ENCODE assay signal across 10 mouse cellular contexts in genomic region chr19:29270226-29270625, GRCm38 (mm10). TPM values are rescaled to one million over a fixed set of nuclear protein-coding genes. Genes with fewer than 3 reads are reported as not detected.
DNase-seq lines count a peak whose midpoint lies in the region; ATAC-seq and TF ChIP-seq lines count a peak whose summit lies in the region.
"Had no signal": no experiment of that assay in that cellular context is flagged by ENCODE, and none has a peak within 500 bp of the region (broad histone marks: within the 10 kb centered on the region; RNA-seq: fewer than 3 reads in every experiment).

No protein-coding gene starts in this region.

- no peaks in the 10 kb centered on the region for H3K27me3 ChIP-seq in hindbrain, postnatal 0 days (ENCODE audit: insufficient read depth, low read length)
- no peaks in the 10 kb centered on the region for H3K27me3 ChIP-seq in hindbrain, embryonic 16.5 days (replicated peaks; ENCODE audit: control insufficient read depth, insufficient read depth, low read length)
- H3K27me3 ChIP-seq: liver, embryonic 15.5 days had no signal

- H3K36me3 ChIP-seq in hindbrain, postnatal 0 days (ENCODE audit: insufficient read depth, low read length): 0 out of 2 replicates have a peak, but pooled peaks cover 6% of the 10 kb centered on the region
- no peaks in the 10 kb centered on the region for H3K36me3 ChIP-seq in hindbrain, embryonic 16.5 days (ENCODE audit: control insufficient read depth, insufficient read depth, low read length)

- no peak overlapping the region for H3K4me3 ChIP-seq in hindbrain, postnatal 0 days (ENCODE audit: low read length)
- H3K4me3 ChIP-seq in hindbrain, embryonic 16.5 days (ENCODE audit: low read length): no peak overlapping the region
- H3K4me3 ChIP-seq: liver, embryonic 15.5 days had no signal

- ATAC-seq in hindbrain, postnatal 0 days: no peak
- no peak for ATAC-seq in hindbrain, embryonic 16.5 days

- H3K27ac ChIP-seq in hindbrain, postnatal 0 days: no peak overlapping the region
- H3K27ac ChIP-seq in hindbrain, embryonic 16.5 days (ENCODE audit: low read depth, low read length): no peak overlapping the region
- H3K27ac ChIP-seq: liver, embryonic 15.5 days had no signal

- no peaks in the 10 kb centered on the region for H3K4me1 ChIP-seq in hindbrain, postnatal 0 days (ENCODE audit: insufficient read depth, low read length)
- peaks cover 2% of the 10 kb centered on the region for H3K4me1 ChIP-seq in hindbrain, embryonic 16.5 days (ENCODE audit: control insufficient read depth, insufficient read depth, low read depth, low read length)

- peak; percentile 27; the same call in 1 of the 2 replicates for TF ChIP-seq CTCF in hindbrain, postnatal 0 days (IDR thresholded peaks at IDR 0.05; ENCODE audit: low read depth)

- peak; percentile 20 for DNase-seq in hindbrain, postnatal 0 days (ENCODE audit: low spot score)
- DNase-seq in 3T3-L1 (ENCODE audit: low read depth, low spot score): peak; percentile 22
- DNase-seq in A20 (ENCODE audit: low read depth, low spot score): peak; percentile 64
- DNase-seq in induced T-regulatory cell, adult 2 months (ENCODE audit: low read depth): peak; percentile 71
- no peak for DNase-seq in urinary bladder, adult 18-20 months (ENCODE audit: low spot score in 2 of 2)
- DNase-seq in spleen, adult 12 weeks (ENCODE audit: low spot score): no peak
- DNase-seq: adrenal gland, postnatal 10 days; kidney, adult 2 months had no signal

- no peak overlapping the region for H3K9ac ChIP-seq in hindbrain, postnatal 0 days (replicated peaks; ENCODE audit: low read length)
- H3K9ac ChIP-seq in hindbrain, embryonic 16.5 days (ENCODE audit: low read depth, low read length): no peak overlapping the region
- H3K9ac ChIP-seq: liver, embryonic 15.5 days had no signal

- no peak overlapping the region for H3K4me2 ChIP-seq in hindbrain, postnatal 0 days (ENCODE audit: low read depth, low read length)
- H3K4me2 ChIP-seq in hindbrain, embryonic 16.5 days (ENCODE audit: low read length): no peak overlapping the region
- H3K4me2 ChIP-seq: liver, embryonic 15.5 days had no signal

- 35% methylated on average over 6 of the region's 6 CpGs for WGBS in hindbrain, postnatal 0 days
- 45% methylated on average over 6 of the region's 6 CpGs for WGBS in hindbrain, embryonic 16.5 days

- no peaks in the 10 kb centered on the region for H3K9me3 ChIP-seq in hindbrain, postnatal 0 days (ENCODE audit: low read length)
- no peaks in the 10 kb centered on the region for H3K9me3 ChIP-seq in hindbrain, embryonic 16.5 days (ENCODE audit: control insufficient read depth, low read length)
- H3K9me3 ChIP-seq: liver, embryonic 15.5 days had no signal

RNA-seq across cellular contexts. Expression of gene Jak2, which starts 18.6 kb away (rescaled TPM):
- total RNA-seq in hindbrain, postnatal 0 days (2014; rRNA removed): 18.8 and 25.7 TPM in 2 replicates
- polyA plus RNA-seq in hindbrain, postnatal 0 days (2015; fragmentation: Nextera tagmentation; extraction: Ambion mirVana): 9.5 and 9.8 TPM in 2 replicates
- polyA plus RNA-seq in hindbrain, embryonic 16.5 days (2015; fragmentation: Nextera tagmentation; extraction: Ambion mirVana): 6.2 and 10.0 TPM in 2 replicates

RNA-seq across cellular contexts. Expression of gene Insl6, which starts 54.9 kb away (rescaled TPM):
- total RNA-seq in hindbrain, postnatal 0 days (2014; rRNA removed): 2.3 TPM in 1 of 2 replicates, not detected in the other
- polyA plus RNA-seq in hindbrain, postnatal 0 days (2015; fragmentation: Nextera tagmentation; extraction: Ambion mirVana): 1.8 and 2.6 TPM in 2 replicates
- 1.4 and 2.3 TPM in 2 replicates for polyA plus RNA-seq in hindbrain, embryonic 16.5 days (2015; fragmentation: Nextera tagmentation; extraction: Ambion mirVana)

Comparison
In these comparisons a context has a peak if more than half of its experiments do, and no peak if none do; other contexts are left out.
1. DNase-seq: peak in hindbrain, postnatal 0 days (single experiment), 3T3-L1 (single experiment), A20 (single experiment) and induced T-regulatory cell, adult 2 months (single experiment); none in urinary bladder, adult 18-20 months (0 of 2) and spleen, adult 12 weeks (single experiment).